Mouse (Mus musculus) retina, postnatal 7 days (tissue): ENCODE data around the gene Hcfc2.

Experiments used
- DNase-seq: peaks from one replicate; pipeline ENCODE4 v3.0.0-alpha.2; 2012; ENCODE audit warnings: low read depth, low spot score

Hcfc2 gene

GRCm38 (mm10) chr10:82770713-82771112, 74.8 kb downstream of the Hcfc2 start:
- no peak for DNase-seq

- DNase-seq = no peak
These were observed 75.7 kb downstream of the Hcfc2 start for GRCm38 (mm10) chr10:82771595-82772170.

GRCm38 (mm10) chr10:82774841-82775240, 78.9 kb downstream of the Hcfc2 start:
- no peak for DNase-seq

GRCm38 (mm10) chr10:82777075-82777474, 81.1 kb downstream of the Hcfc2 start:
- no peak for DNase-seq

DNA sequence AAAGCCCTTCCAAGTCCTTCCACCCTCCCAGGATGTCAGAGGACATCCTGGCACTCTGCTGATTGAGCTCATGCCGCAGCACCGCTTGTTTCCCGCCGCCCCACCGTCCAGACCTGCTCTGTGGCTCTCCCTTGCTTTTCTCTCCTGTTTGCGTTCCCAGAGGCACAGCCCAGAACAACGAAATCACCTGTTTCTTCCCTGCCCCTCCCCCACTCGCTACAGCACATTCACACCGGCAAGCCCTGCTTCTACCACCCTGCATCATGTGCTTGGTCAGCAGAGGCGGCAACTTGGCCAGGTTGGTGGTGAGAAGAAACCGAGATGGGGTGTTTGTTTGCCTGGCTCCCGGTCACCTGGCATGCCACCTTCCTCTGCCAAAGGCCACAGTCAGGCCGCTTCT, 81.9 kb downstream of the Hcfc2 start:
- no peak for DNase-seq

GRCm38 (mm10) chr10:82778791-82779549, 83.0 kb downstream of the Hcfc2 start:
- DNase-seq = no peak

GRCm38 (mm10) chr10:82779831-82780230, 83.9 kb downstream of the Hcfc2 start:
- no peak for DNase-seq

GRCm38 (mm10) chr10:82780322-82780721, 84.4 kb downstream of the Hcfc2 start:
- no peak for DNase-seq

DNA sequence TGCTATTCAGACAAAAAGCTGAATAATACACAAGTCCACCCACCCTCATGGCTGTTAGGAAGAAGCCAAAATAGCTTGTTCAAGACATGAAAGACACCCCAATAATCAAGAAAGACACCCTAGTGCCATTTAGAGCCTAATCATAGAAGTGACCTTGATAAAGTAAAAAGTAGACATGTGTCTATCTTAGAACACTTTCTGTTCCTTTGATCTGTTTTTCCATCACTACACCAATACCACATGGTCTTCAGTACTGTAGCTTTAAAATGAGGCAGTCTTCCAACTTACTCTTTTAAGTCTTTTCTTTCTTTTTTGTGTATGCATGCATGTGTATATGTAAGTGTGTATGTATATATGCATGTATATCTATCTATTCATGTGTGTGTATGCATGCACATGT, 84.9 kb downstream of the Hcfc2 start:
- DNase-seq = no peak

DNA sequence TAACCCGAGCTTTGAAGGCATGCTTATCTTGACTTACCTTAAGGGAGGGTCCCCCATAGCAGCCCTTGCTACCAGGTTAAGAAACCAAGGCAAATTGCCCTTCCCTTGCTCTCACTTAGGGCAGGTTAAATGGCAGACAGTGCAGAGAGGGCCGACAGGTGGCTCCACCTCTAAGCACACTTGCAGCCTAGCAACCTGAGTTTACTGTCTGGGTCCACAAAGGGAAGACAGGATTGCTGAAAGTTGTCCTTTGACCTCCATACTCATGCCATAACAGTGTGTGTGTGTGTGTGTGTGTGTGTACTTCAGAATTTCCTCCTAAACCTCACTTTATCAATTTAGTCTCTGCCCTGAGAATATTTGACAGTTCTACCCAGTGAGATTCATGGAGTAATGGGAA, 86.5 kb downstream of the Hcfc2 start:
- no peak for DNase-seq

DNA sequence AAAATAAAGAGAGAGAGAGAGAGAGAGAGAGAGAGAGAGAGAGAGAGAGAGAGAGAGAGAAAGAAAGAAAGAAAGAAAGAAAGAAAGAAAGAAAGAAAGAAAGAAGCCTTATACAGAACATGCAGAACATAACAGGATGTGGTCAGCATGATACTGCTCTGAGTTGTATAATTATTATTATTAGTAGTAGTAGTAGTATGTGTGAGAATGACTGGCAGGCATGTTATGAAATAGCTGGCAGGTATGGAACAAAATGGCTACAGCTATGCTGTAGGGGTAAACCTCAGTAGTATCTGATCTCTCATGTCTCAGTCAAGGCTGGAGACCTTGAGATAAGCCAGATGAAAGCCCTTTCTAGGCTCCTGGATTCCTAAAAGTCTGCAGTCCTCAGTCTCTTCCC, 93.2 kb downstream of the Hcfc2 start:
- no peak for DNase-seq

DNA sequence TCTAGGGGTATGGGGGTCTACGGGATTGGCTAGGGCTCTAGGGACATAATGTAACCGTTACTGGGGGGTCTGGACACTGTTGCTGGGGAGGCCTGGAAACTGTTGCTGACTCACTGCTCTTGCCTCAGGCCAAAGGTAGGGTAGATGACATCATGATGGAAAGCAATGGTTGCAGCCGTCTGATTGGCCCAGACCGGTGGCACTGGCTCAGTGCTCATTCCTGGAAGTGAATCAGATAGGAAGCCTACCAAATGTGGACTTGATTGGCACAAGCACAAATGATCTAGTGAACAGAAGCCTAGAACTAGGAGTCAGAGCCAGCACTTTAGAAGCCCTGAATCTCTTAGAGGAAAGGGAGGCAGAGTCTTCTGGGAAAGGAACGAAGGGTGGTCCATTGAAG, 94.5 kb downstream of the Hcfc2 start:
- DNase-seq = no peak

DNA sequence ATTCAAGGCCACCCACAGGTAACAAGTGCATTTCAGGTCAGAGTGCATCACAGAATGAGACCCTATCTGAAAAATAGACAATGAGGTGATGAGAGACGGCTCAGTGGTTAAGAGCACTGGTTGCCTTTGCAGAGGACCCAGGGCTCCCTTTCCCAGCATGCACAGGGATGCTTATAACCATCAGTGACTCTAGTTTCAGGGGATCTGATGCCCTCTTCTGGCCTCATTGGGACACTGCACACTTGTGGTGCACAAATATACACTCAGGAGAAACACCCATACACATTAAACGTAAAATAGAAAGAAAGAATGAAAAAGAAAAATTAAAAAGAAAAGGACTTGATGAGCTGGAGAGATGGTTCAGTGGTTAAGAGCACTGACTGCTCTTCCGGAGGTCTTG, 95.8 kb downstream of the Hcfc2 start:
- no peak for DNase-seq
